Mouse (Mus musculus): ENCODE data around the gene Pld1. TPM values are rescaled to one million over a fixed set of nuclear protein-coding genes. Genes with fewer than 3 reads are reported as not detected.

The Pld1 gene
- polyA plus RNA-seq, 1 experiment from 2014 or later = 5.9 TPM

- Histone ChIP-seq H3K4me1 (ENCODE audit: control insufficient read depth, insufficient read depth, low read depth, low read length) (no peaks in the 10 kb centered on the region), H3K27ac (ENCODE audit: low read depth, low read length) (no peak overlapping the region), H3K4me2 (ENCODE audit: low read length) (no peak overlapping the region), H3K9me3 (ENCODE audit: control insufficient read depth, low read length) (peaks cover 5% of the 10 kb centered on the region), H3K27me3 (replicated peaks; ENCODE audit: control insufficient read depth, insufficient read depth, low read length) (no peaks in the 10 kb centered on the region), H3K36me3 (ENCODE audit: control insufficient read depth, insufficient read depth, low read length) (no peaks in the 10 kb centered on the region), H3K4me3 (ENCODE audit: low read length) (no peak overlapping the region), H3K9ac (ENCODE audit: low read depth, low read length) (no peak overlapping the region)
- no peak for ATAC-seq
- 84% methylated on average over 2 of the region's 2 CpGs for WGBS
These were observed 30.2 kb upstream of the Pld1 start for GRCm38 (mm10) chr3:27908316-27908715.

GRCm38 (mm10) chr3:27909016-27909415, 29.5 kb upstream of the Pld1 start:
- no peak overlapping the region for H3K9ac ChIP-seq (ENCODE audit: low read depth, low read length)
- H3K27ac ChIP-seq (ENCODE audit: low read depth, low read length) = no peak overlapping the region
- 93% methylated on average over 3 of the region's 3 CpGs for WGBS
- peaks cover 5% of the 10 kb centered on the region for H3K9me3 ChIP-seq (ENCODE audit: control insufficient read depth, low read length)
- no peaks in the 10 kb centered on the region for H3K4me1 ChIP-seq (ENCODE audit: control insufficient read depth, insufficient read depth, low read depth, low read length)
- H3K4me2 ChIP-seq (ENCODE audit: low read length) = no peak overlapping the region
- no peak overlapping the region for H3K4me3 ChIP-seq (ENCODE audit: low read length)
- ATAC-seq = no peak
- no peaks in the 10 kb centered on the region for H3K27me3 ChIP-seq (replicated peaks; ENCODE audit: control insufficient read depth, insufficient read depth, low read length)
- H3K36me3 ChIP-seq (ENCODE audit: control insufficient read depth, insufficient read depth, low read length) = no peaks in the 10 kb centered on the region

- no peak overlapping the region for H3K4me3 ChIP-seq (ENCODE audit: low read length)
- 94% methylated on average over 14 of the region's 14 CpGs for WGBS
- no peaks in the 10 kb centered on the region for H3K36me3 ChIP-seq (ENCODE audit: control insufficient read depth, insufficient read depth, low read length)
- H3K4me2 ChIP-seq (ENCODE audit: low read length) = no peak overlapping the region
- no peak overlapping the region for H3K9ac ChIP-seq (ENCODE audit: low read depth, low read length)
- H3K27ac ChIP-seq (ENCODE audit: low read depth, low read length) = no peak overlapping the region
- H3K9me3 ChIP-seq (ENCODE audit: control insufficient read depth, low read length) = peaks cover 2% of the 10 kb centered on the region; the same call in 1 of the 2 replicates
- H3K27me3 ChIP-seq (replicated peaks; ENCODE audit: control insufficient read depth, insufficient read depth, low read length) = no peaks in the 10 kb centered on the region
- H3K4me1 ChIP-seq (ENCODE audit: control insufficient read depth, insufficient read depth, low read depth, low read length) = no peaks in the 10 kb centered on the region
- ATAC-seq = no peak
These were observed 19.6 kb upstream of the Pld1 start for GRCm38 (mm10) chr3:27918656-27919436.

GRCm38 (mm10) chr3:27921268-27922020, 17.1 kb upstream of the Pld1 start:
- Histone ChIP-seq H3K9me3 (ENCODE audit: control insufficient read depth, low read length) (peaks cover 2% of the 10 kb centered on the region; the same call in 1 of the 2 replicates), H3K4me3 (ENCODE audit: low read length) (no peak overlapping the region), H3K4me1 (ENCODE audit: control insufficient read depth, insufficient read depth, low read depth, low read length) (no peaks in the 10 kb centered on the region), H3K27me3 (replicated peaks; ENCODE audit: control insufficient read depth, insufficient read depth, low read length) (no peaks in the 10 kb centered on the region), H3K9ac (ENCODE audit: low read depth, low read length) (no peak overlapping the region), H3K27ac (ENCODE audit: low read depth, low read length) (no peak overlapping the region), H3K36me3 (ENCODE audit: control insufficient read depth, insufficient read depth, low read length) (no peaks in the 10 kb centered on the region), H3K4me2 (ENCODE audit: low read length) (no peak overlapping the region)
- no peak for ATAC-seq
- 90% methylated on average over 11 of the region's 11 CpGs for WGBS

- H3K36me3 ChIP-seq (ENCODE audit: control insufficient read depth, insufficient read depth, low read length) = no peaks in the 10 kb centered on the region
- H3K9me3 ChIP-seq (ENCODE audit: control insufficient read depth, low read length) = no peaks in the 10 kb centered on the region; the same call in 1 of the 2 replicates
- H3K4me1 ChIP-seq (ENCODE audit: control insufficient read depth, insufficient read depth, low read depth, low read length) = no peaks in the 10 kb centered on the region
- no peak overlapping the region for H3K4me3 ChIP-seq (ENCODE audit: low read length)
- WGBS = 83% methylated on average over 3 of the region's 3 CpGs
- no peak overlapping the region for H3K4me2 ChIP-seq (ENCODE audit: low read length)
- H3K9ac ChIP-seq (ENCODE audit: low read depth, low read length) = no peak overlapping the region
- ATAC-seq = no peak
- no peak overlapping the region for H3K27ac ChIP-seq (ENCODE audit: low read depth, low read length)
- H3K27me3 ChIP-seq (replicated peaks; ENCODE audit: control insufficient read depth, insufficient read depth, low read length) = no peaks in the 10 kb centered on the region
These were observed 14.5 kb upstream of the Pld1 start for GRCm38 (mm10) chr3:27924037-27924436.

GRCm38 (mm10) chr3:27929219-27929618, 9.3 kb upstream of the Pld1 start:
- WGBS = 86% methylated on average over 4 of the region's 4 CpGs
- no peak overlapping the region for H3K4me2 ChIP-seq (ENCODE audit: low read length)
- H3K9ac ChIP-seq (ENCODE audit: low read depth, low read length) = no peak overlapping the region
- no peaks in the 10 kb centered on the region for H3K9me3 ChIP-seq (ENCODE audit: control insufficient read depth, low read length)
- ATAC-seq = no peak
- no peaks in the 10 kb centered on the region for H3K4me1 ChIP-seq (ENCODE audit: control insufficient read depth, insufficient read depth, low read depth, low read length)
- no peak overlapping the region for H3K27ac ChIP-seq (ENCODE audit: low read depth, low read length)
- no peak overlapping the region for H3K4me3 ChIP-seq (ENCODE audit: low read length)
- H3K27me3 ChIP-seq (replicated peaks; ENCODE audit: control insufficient read depth, insufficient read depth, low read length) = no peaks in the 10 kb centered on the region
- no peaks in the 10 kb centered on the region for H3K36me3 ChIP-seq (ENCODE audit: control insufficient read depth, insufficient read depth, low read length)

- Histone ChIP-seq H3K4me1 (ENCODE audit: control insufficient read depth, insufficient read depth, low read depth, low read length) (no peaks in the 10 kb centered on the region), H3K4me3 (ENCODE audit: low read length) (no peak overlapping the region), H3K27me3 (replicated peaks; ENCODE audit: control insufficient read depth, insufficient read depth, low read length) (peaks cover 2% of the 10 kb centered on the region; the same call in 1 of the 2 replicates), H3K9ac (ENCODE audit: low read depth, low read length) (no peak overlapping the region), H3K4me2 (ENCODE audit: low read length) (no peak overlapping the region), H3K9me3 (ENCODE audit: control insufficient read depth, low read length) (no peaks in the 10 kb centered on the region), H3K27ac (ENCODE audit: low read depth, low read length) (no peak overlapping the region), H3K36me3 (ENCODE audit: control insufficient read depth, insufficient read depth, low read length) (no peaks in the 10 kb centered on the region)
- ATAC-seq = no peak
- WGBS = 91% methylated on average over 5 of the region's 5 CpGs
These were observed 6.1 kb upstream of the Pld1 start for GRCm38 (mm10) chr3:27932391-27932790.

- Histone ChIP-seq H3K27ac (ENCODE audit: low read depth, low read length) (no peak overlapping the region), H3K36me3 (ENCODE audit: control insufficient read depth, insufficient read depth, low read length) (no peaks in the 10 kb centered on the region), H3K9me3 (ENCODE audit: control insufficient read depth, low read length) (no peaks in the 10 kb centered on the region), H3K4me2 (ENCODE audit: low read length) (no peak overlapping the region), H3K4me3 (ENCODE audit: low read length) (no peak overlapping the region), H3K9ac (ENCODE audit: low read depth, low read length) (no peak overlapping the region), H3K27me3 (replicated peaks; ENCODE audit: control insufficient read depth, insufficient read depth, low read length) (peaks cover 2% of the 10 kb centered on the region; the same call in 1 of the 2 replicates), H3K4me1 (ENCODE audit: control insufficient read depth, insufficient read depth, low read depth, low read length) (peaks cover 6% of the 10 kb centered on the region; the same call in 1 of the 2 replicates)
- 52% methylated on average over 3 of the region's 3 CpGs for WGBS
- no peak for ATAC-seq
These were observed 2.9 kb upstream of the Pld1 start for GRCm38 (mm10) chr3:27935644-27936043.

- Histone ChIP-seq H3K27me3 (replicated peaks; ENCODE audit: control insufficient read depth, insufficient read depth, low read length) (peaks cover 2% of the 10 kb centered on the region; the same call in 1 of the 2 replicates), H3K4me1 (ENCODE audit: control insufficient read depth, insufficient read depth, low read depth, low read length) (peaks cover 6% of the 10 kb centered on the region; the same call in 1 of the 2 replicates), H3K27ac (ENCODE audit: low read depth, low read length) (no peak overlapping the region), H3K4me3 (ENCODE audit: low read length) (no peak overlapping the region), H3K36me3 (ENCODE audit: control insufficient read depth, insufficient read depth, low read length) (no peaks in the 10 kb centered on the region), H3K4me2 (ENCODE audit: low read length) (no peak overlapping the region), H3K9ac (ENCODE audit: low read depth, low read length) (no peak overlapping the region), H3K9me3 (ENCODE audit: control insufficient read depth, low read length) (no peaks in the 10 kb centered on the region)
- ATAC-seq = no peak
- WGBS = 79% methylated on average over 5 of the region's 5 CpGs
These were observed 1.8 kb upstream of the Pld1 start for GRCm38 (mm10) chr3:27936731-27937130.

Data from hindbrain, embryonic 16.5 days (tissue).